Mouse (Mus musculus): Measurements from ENCODE around the gene Pid1. TPM values are rescaled to one million over a fixed set of nuclear protein-coding genes. Genes with fewer than 3 reads are reported as not detected.

The Pid1 gene
- polyA plus RNA-seq, 1 experiment from 2014 or later: 42.2 TPM

DNA sequence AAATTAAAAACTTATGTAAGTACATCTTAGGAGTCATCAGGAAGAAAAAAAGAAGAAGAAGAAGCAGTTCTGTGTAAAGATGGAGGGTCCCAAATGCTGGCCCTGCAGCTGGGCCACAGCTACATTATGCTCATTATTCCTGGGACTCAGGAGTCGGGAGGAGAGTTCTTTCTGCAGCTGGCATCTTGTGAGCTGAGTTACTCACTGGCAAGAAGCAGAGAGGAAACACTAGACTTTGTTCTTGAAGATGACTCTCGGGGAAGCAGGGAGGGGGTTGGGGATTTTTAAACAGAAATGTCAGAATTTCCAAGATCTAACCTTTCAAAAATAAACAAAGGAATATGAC, 208.4 kb downstream of the Pid1 start:
- no peak overlapping the region for H3K4me3 ChIP-seq (ENCODE audit: low read depth, low read length)
- ATAC-seq (peak; percentile 64), DNase-seq (ENCODE audit: low spot score) (peak; percentile 63)
- WGBS: 24% methylated on average over 2 of the region's 2 CpGs
- H3K27me3 ChIP-seq (replicated peaks; ENCODE audit: control insufficient read depth, insufficient read depth, low read length): no peaks in the 10 kb centered on the region
- peak overlapping the region; percentile 16; the same call in 1 of the 2 replicates for H3K27ac ChIP-seq (ENCODE audit: low read depth, low read length)
- H3K4me1 ChIP-seq (ENCODE audit: control insufficient read depth, insufficient read depth, low read length): no peaks in the 10 kb centered on the region
- H3K9me3 ChIP-seq (replicated peaks; ENCODE audit: control insufficient read depth, low read length): no peaks in the 10 kb centered on the region
- no peaks in the 10 kb centered on the region for H3K36me3 ChIP-seq (ENCODE audit: control insufficient read depth, insufficient read depth, low read length)
- H3K4me2 ChIP-seq (ENCODE audit: low read length): peak overlapping the region; percentile 1; the same call in 1 of the 2 replicates
- no peak overlapping the region for H3K9ac ChIP-seq (ENCODE audit: low read length)

GRCm38 (mm10) chr1:84154725-84155584, 209.0 kb downstream of the Pid1 start:
- peak overlapping the region; percentile 1; the same call in 1 of the 2 replicates for H3K4me2 ChIP-seq (ENCODE audit: low read length)
- H3K4me1 ChIP-seq (ENCODE audit: control insufficient read depth, insufficient read depth, low read length): no peaks in the 10 kb centered on the region
- no peak overlapping the region for H3K4me3 ChIP-seq (ENCODE audit: low read depth, low read length)
- peak overlapping the region; percentile 16; the same call in 1 of the 2 replicates for H3K27ac ChIP-seq (ENCODE audit: low read depth, low read length)
- H3K36me3 ChIP-seq (ENCODE audit: control insufficient read depth, insufficient read depth, low read length): no peaks in the 10 kb centered on the region
- DNase-seq (ENCODE audit: low spot score) (peak; percentile 61), ATAC-seq (peak; percentile 76)
- no peaks in the 10 kb centered on the region for H3K9me3 ChIP-seq (replicated peaks; ENCODE audit: control insufficient read depth, low read length)
- no peaks in the 10 kb centered on the region for H3K27me3 ChIP-seq (replicated peaks; ENCODE audit: control insufficient read depth, insufficient read depth, low read length)
- 50% methylated on average over 12 of the region's 12 CpGs for WGBS
- no peak overlapping the region for H3K9ac ChIP-seq (ENCODE audit: low read length)

- no peak overlapping the region for H3K9ac ChIP-seq (ENCODE audit: low read length)
- DNase-seq (ENCODE audit: low spot score): peak; percentile 51
- no peaks in the 10 kb centered on the region for H3K4me1 ChIP-seq (ENCODE audit: control insufficient read depth, insufficient read depth, low read length)
- no peaks in the 10 kb centered on the region for H3K27me3 ChIP-seq (replicated peaks; ENCODE audit: control insufficient read depth, insufficient read depth, low read length)
- no peaks in the 10 kb centered on the region for H3K9me3 ChIP-seq (replicated peaks; ENCODE audit: control insufficient read depth, low read length)
- 60% methylated on average over 4 of the region's 4 CpGs for WGBS
- ATAC-seq: peak; percentile 40; the same call in 1 of the 2 replicates
- H3K4me2 ChIP-seq (ENCODE audit: low read length): no peak overlapping the region
- no peak overlapping the region for H3K4me3 ChIP-seq (ENCODE audit: low read depth, low read length)
- H3K27ac ChIP-seq (ENCODE audit: low read depth, low read length): no peak overlapping the region
- no peaks in the 10 kb centered on the region for H3K36me3 ChIP-seq (ENCODE audit: control insufficient read depth, insufficient read depth, low read length)
Observed at GRCm38 (mm10) chr1:84153943-84154342, 210.0 kb downstream of the Pid1 start.

DNA sequence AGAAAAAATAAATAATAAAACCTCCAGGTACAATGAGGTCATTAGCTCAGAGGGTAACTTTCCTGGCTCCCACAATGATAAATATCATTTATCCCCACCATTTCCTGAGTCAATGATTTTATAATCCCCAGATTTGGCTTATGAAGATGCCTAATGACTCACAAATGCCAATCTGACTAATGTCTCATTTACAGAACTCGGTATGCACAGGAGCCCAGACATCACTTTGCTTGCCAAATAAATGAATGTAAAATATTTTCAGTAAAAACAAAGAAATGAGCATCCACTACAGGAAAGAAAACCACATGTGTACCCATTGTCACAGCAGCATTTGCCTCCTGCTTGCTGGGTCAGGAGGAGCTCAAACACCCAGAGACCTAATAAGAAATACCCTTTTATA, 222.4 kb downstream of the Pid1 start:
- WGBS: 81% methylated on average over 1 of the region's 1 CpGs
- H3K9ac ChIP-seq (ENCODE audit: low read length): no peak overlapping the region
- no peaks in the 10 kb centered on the region for H3K36me3 ChIP-seq (ENCODE audit: control insufficient read depth, insufficient read depth, low read length)
- ATAC-seq (no peak), DNase-seq (ENCODE audit: low spot score) (no peak)
- no peak overlapping the region for H3K4me3 ChIP-seq (ENCODE audit: low read depth, low read length)
- H3K4me2 ChIP-seq (ENCODE audit: low read length): no peak overlapping the region
- no peaks in the 10 kb centered on the region for H3K4me1 ChIP-seq (ENCODE audit: control insufficient read depth, insufficient read depth, low read length)
- no peaks in the 10 kb centered on the region for H3K9me3 ChIP-seq (replicated peaks; ENCODE audit: control insufficient read depth, low read length)
- H3K27me3 ChIP-seq (replicated peaks; ENCODE audit: control insufficient read depth, insufficient read depth, low read length): no peaks in the 10 kb centered on the region
- H3K27ac ChIP-seq (ENCODE audit: low read depth, low read length): no peak overlapping the region

GRCm38 (mm10) chr1:84132451-84132850, 231.5 kb downstream of the Pid1 start:
- Histone ChIP-seq H3K4me2 (ENCODE audit: low read length) (no peak overlapping the region), H3K4me3 (ENCODE audit: low read depth, low read length) (no peak overlapping the region), H3K27me3 (replicated peaks; ENCODE audit: control insufficient read depth, insufficient read depth, low read length) (no peaks in the 10 kb centered on the region), H3K9me3 (replicated peaks; ENCODE audit: control insufficient read depth, low read length) (no peaks in the 10 kb centered on the region), H3K4me1 (ENCODE audit: control insufficient read depth, insufficient read depth, low read length) (no peaks in the 10 kb centered on the region; the same call in 1 of the 2 replicates), H3K27ac (ENCODE audit: low read depth, low read length) (no peak overlapping the region), H3K36me3 (ENCODE audit: control insufficient read depth, insufficient read depth, low read length) (no peaks in the 10 kb centered on the region), H3K9ac (ENCODE audit: low read length) (no peak overlapping the region)
- no peak for DNase-seq (ENCODE audit: low spot score)
- ATAC-seq: no peak
- 40% methylated on average over 4 of the region's 4 CpGs for WGBS

GRCm38 (mm10) chr1:84131799-84132198, 232.2 kb downstream of the Pid1 start:
- Histone ChIP-seq H3K4me3 (ENCODE audit: low read depth, low read length) (no peak overlapping the region), H3K27ac (ENCODE audit: low read depth, low read length) (no peak overlapping the region), H3K4me2 (ENCODE audit: low read length) (no peak overlapping the region), H3K4me1 (ENCODE audit: control insufficient read depth, insufficient read depth, low read length) (no peaks in the 10 kb centered on the region; the same call in 1 of the 2 replicates), H3K9me3 (replicated peaks; ENCODE audit: control insufficient read depth, low read length) (no peaks in the 10 kb centered on the region), H3K36me3 (ENCODE audit: control insufficient read depth, insufficient read depth, low read length) (no peaks in the 10 kb centered on the region), H3K27me3 (replicated peaks; ENCODE audit: control insufficient read depth, insufficient read depth, low read length) (no peaks in the 10 kb centered on the region), H3K9ac (ENCODE audit: low read length) (no peak overlapping the region)
- DNase-seq (ENCODE audit: low spot score): no peak
- 86% methylated on average over 1 of the region's 1 CpGs for WGBS
- no peak for ATAC-seq

GRCm38 (mm10) chr1:84128510-84128909, 235.5 kb downstream of the Pid1 start:
- Histone ChIP-seq H3K9ac (ENCODE audit: low read length) (no peak overlapping the region), H3K4me2 (ENCODE audit: low read length) (no peak overlapping the region), H3K4me3 (ENCODE audit: low read depth, low read length) (no peak overlapping the region), H3K4me1 (ENCODE audit: control insufficient read depth, insufficient read depth, low read length) (no peaks in the 10 kb centered on the region; the same call in 1 of the 2 replicates), H3K27me3 (replicated peaks; ENCODE audit: control insufficient read depth, insufficient read depth, low read length) (no peaks in the 10 kb centered on the region), H3K27ac (ENCODE audit: low read depth, low read length) (no peak overlapping the region), H3K36me3 (ENCODE audit: control insufficient read depth, insufficient read depth, low read length) (no peaks in the 10 kb centered on the region), H3K9me3 (replicated peaks; ENCODE audit: control insufficient read depth, low read length) (no peaks in the 10 kb centered on the region)
- WGBS: 62% methylated on average over 4 of the region's 4 CpGs
- ATAC-seq: peak; percentile 65; the same call in 1 of the 2 replicates
- DNase-seq (ENCODE audit: low spot score): peak; percentile 63

DNA sequence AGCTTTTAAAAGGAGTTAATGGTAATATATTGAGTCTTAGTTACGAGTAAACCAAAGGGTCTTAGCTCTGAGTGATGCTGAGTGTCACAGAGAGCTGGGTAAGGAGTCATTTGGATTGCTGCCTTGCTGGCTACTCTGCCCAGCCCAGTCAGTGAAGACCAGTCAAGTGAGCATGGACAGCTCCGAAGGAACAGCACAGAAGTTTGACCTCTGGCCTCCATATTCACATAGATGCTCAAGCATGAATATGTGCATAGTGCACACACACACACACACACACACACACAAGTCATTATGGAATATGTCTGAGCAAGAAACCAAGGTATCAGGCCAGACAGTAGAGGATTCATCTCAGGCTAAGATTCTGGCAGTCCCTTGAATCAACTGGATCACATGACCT, 244.7 kb downstream of the Pid1 start:
- Histone ChIP-seq H3K27me3 (replicated peaks; ENCODE audit: control insufficient read depth, insufficient read depth, low read length) (no peaks in the 10 kb centered on the region), H3K4me3 (ENCODE audit: low read depth, low read length) (no peak overlapping the region), H3K4me1 (ENCODE audit: control insufficient read depth, insufficient read depth, low read length) (no peaks in the 10 kb centered on the region), H3K36me3 (ENCODE audit: control insufficient read depth, insufficient read depth, low read length) (no peaks in the 10 kb centered on the region), H3K9me3 (replicated peaks; ENCODE audit: control insufficient read depth, low read length) (no peaks in the 10 kb centered on the region), H3K4me2 (ENCODE audit: low read length) (no peak overlapping the region), H3K27ac (ENCODE audit: low read depth, low read length) (no peak overlapping the region), H3K9ac (ENCODE audit: low read length) (no peak overlapping the region)
- no peak for ATAC-seq
- DNase-seq (ENCODE audit: low spot score): no peak
- 87% methylated on average over 2 of the region's 2 CpGs for WGBS

GRCm38 (mm10) chr1:84106756-84107155, 257.2 kb downstream of the Pid1 start:
- Histone ChIP-seq H3K9me3 (replicated peaks; ENCODE audit: control insufficient read depth, low read length) (no peaks in the 10 kb centered on the region), H3K36me3 (ENCODE audit: control insufficient read depth, insufficient read depth, low read length) (no peaks in the 10 kb centered on the region), H3K9ac (ENCODE audit: low read length) (no peak overlapping the region), H3K27ac (ENCODE audit: low read depth, low read length) (no peak overlapping the region), H3K4me3 (ENCODE audit: low read depth, low read length) (no peak overlapping the region), H3K4me1 (ENCODE audit: control insufficient read depth, insufficient read depth, low read length) (no peaks in the 10 kb centered on the region), H3K27me3 (replicated peaks; ENCODE audit: control insufficient read depth, insufficient read depth, low read length) (no peaks in the 10 kb centered on the region), H3K4me2 (ENCODE audit: low read length) (no peak overlapping the region)
- DNase-seq (ENCODE audit: low spot score) (no peak), ATAC-seq (no peak)
- 95% methylated on average over 4 of the region's 4 CpGs for WGBS

All from forebrain, embryonic 14.5 days (tissue).